Mouse (Mus musculus) ES-Bruce4 (cell line): ENCODE data around the gene Gm5728.
"Not testable (repeated sequence)": the region's sequence is repeated elsewhere in the genome, so short reads cannot be mapped to it uniquely, and the experiment has no call there.

ENCODE experiments used
- CTCF ChIP-seq: IDR thresholded peaks from one replicate; pipeline ENCODE4 v1.8.1; 2011; ENCODE audit warnings: low read depth, low read length
- EP300 ChIP-seq: IDR thresholded peaks from 2 replicates; pipeline ENCODE4 v1.6.1; 2011; ENCODE audit warnings: low read depth, low read length; ENCODE audit not compliant: insufficient read depth
- POLR2A ChIP-seq: IDR thresholded peaks from one replicate; pipeline ENCODE4 v1.8.1; 2011; ENCODE audit warnings: low read length; ENCODE audit not compliant: insufficient read depth

DNA sequence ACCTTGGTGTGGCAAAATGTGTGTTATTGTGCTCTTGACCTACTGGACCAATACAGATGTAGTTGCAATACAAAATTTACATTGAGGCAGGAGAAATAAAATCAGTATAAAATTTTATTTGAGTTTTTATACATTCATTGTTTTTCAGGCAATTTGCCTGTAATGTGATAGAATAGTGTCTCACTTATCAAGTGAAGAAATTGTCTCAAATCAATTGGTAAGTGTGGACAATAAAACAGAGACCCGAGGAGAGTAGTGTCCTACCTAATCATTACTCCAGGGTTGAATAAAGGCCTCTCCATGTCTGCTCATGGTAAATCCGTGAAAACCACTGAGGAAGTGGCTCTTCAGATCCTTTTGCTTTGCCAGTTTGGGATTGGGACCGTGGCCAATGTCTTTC is 42.4 kb upstream of the Gm5728 start, which contains the start of gene Vmn1r100:
- not testable (repeated sequence) for TF ChIP-seq CTCF, EP300, POLR2A
